Mouse (Mus musculus) left cerebral cortex, adult 6 months (tissue): Measurements from ENCODE around the gene Cux2. TPM values are rescaled to one million over a fixed set of nuclear protein-coding genes. Genes with fewer than 3 reads are reported as not detected.

Experiments
- long read RNA-seq, 2 experiments: library from polyadenylated mRNA; unstranded; transcript quantifications; one replicate each; pipeline ENCODE4 v2.0.0; 2019 to 2020
- polyA plus RNA-seq: library from polyadenylated mRNA; unstranded; fragments of <200 nt; fragmentation: Nextera tagmentation; gene quantifications from 2 replicates; pipeline ENCODE4 v1.2.3, GENCODE M21; 2021

Cux2 gene
- polyA plus RNA-seq = 23.2 and 31.3 TPM in 2 replicates
- long read RNA-seq, experiment 1, full-length matches to known transcripts = 2 of 22 reads
- long read RNA-seq, experiment 1, partial matches to known transcripts = 12 of 22 reads
- long read RNA-seq, experiment 1, other reads (novel, unspliced or antisense) = 8 of 22 reads
- long read RNA-seq, experiment 2, partial matches to known transcripts = 0 of 94 reads
- long read RNA-seq, experiment 2, other reads (novel, unspliced or antisense) = 94 of 94 reads

GRCm38 (mm10) chr5:122050017-122050831, at the start of gene Cux2:
Gene Cux2, minus strand, starts transcription at chr5:122050102.

GRCm38 (mm10) chr5:121848743-121849142, 201.2 kb downstream of the Cux2 start, which contains the start of gene Pheta1:
Gene Pheta1, plus strand, starts transcription at chr5:121848984.

GRCm38 (mm10) chr5:121837441-121838340, 212.2 kb downstream of the Cux2 start, which contains the start of gene Sh2b3:
Gene Sh2b3, minus strand, starts transcription at chr5:121837646.

Other genes with a start within 250 kb of the Cux2 start
- gene Sh2b3, start 212.5 kb downstream of the Cux2 start, polyA plus RNA-seq = 5.6 and 10.0 TPM in 2 replicates
- 6.4 and 7.8 TPM in 2 replicates for gene Pheta1, start 201.1 kb downstream of the Cux2 start, polyA plus RNA-seq
- 2.7 and 3.6 TPM in 2 replicates for gene Myl2, start 50.8 kb upstream of the Cux2 start, polyA plus RNA-seq
- gene Ccdc63, start 90.7 kb upstream of the Cux2 start, polyA plus RNA-seq = 0.14 and 0.27 TPM in 2 replicates
- gene Ppp1cc, start 108.2 kb upstream of the Cux2 start, polyA plus RNA-seq = 31.6 and 137 TPM in 2 replicates
- gene Hvcn1, start 156.7 kb upstream of the Cux2 start, polyA plus RNA-seq = 3.3 and 3.4 TPM in 2 replicates
- gene Tctn1, start 214.4 kb upstream of the Cux2 start, polyA plus RNA-seq = 1.5 and 1.9 TPM in 2 replicates
- 8.5 and 13.9 TPM in 2 replicates for gene Pptc7, start 234.3 kb upstream of the Cux2 start, polyA plus RNA-seq